Mouse (Mus musculus) cortical plate, adult 2 months (tissue): ENCODE results near the gene Ankrd33.

Experiments used
- CTCF ChIP-seq: fragments of 200-500 bp; IDR thresholded peaks from 2 replicates; pipeline ENCODE4 v1.5.1; 2011; ENCODE audit warnings: mild to moderate bottlenecking, control low read depth, low read length; ENCODE audit not compliant: insufficient read depth; ENCODE audit errors: extremely low read depth
- POLR2A ChIP-seq: fragments of 200-500 bp; IDR thresholded peaks from 2 replicates; pipeline ENCODE4 v1.6.1; 2011; ENCODE audit warnings: mild to moderate bottlenecking, low read length, control low read depth; ENCODE audit not compliant: insufficient read depth; ENCODE audit errors: extremely low read depth

DNA sequence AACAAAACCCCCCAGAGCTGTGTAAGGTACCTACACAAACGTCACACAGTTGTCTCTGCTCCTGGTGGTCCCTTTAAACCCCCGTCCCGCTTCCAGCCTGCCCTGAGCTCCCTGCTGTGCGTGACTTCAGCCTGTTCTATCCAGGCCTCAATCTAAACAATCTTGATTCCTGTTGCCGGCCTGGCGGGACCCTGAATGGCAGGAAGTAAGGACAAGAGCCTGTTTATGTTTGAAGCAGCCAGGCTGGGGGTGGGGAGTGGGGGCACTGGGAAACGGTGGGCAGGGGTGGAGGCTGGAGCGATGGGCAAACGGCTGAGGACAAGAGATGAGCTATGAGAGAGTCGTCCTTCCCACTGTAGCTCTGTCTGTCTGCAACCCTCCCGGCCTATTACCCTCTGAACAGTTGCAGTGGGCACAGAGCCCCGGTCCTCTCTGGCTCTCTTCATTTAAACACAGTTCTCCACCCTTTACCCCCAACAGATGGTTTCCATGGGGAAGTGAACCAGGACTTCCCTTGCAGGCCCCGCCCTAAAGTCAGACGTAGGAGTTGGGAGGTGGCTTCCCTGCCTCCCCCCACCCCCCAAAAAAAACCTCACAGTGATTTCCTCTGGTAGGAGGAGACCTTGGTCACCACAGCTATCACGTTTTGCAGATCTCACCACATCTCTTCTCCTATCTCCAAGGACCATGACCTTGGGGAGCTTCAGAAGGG lies 18.6 kb downstream of the Ankrd33 start:
- TF ChIP-seq POLR2A (no peak), CTCF (no peak)
